Mouse (Mus musculus) left cerebral cortex, postnatal 25 days (tissue): ENCODE data around the gene Ksr1. TPM values are rescaled to one million over a fixed set of nuclear protein-coding genes. Genes with fewer than 3 reads are reported as not detected.
A peak's percentile ranks its signal among the peaks of the same experiment; 100 is the strongest.

Source experiments
- DNase-seq, 2 experiments: peaks; one replicate each; pipeline ENCODE4 v3.0.0; 2022; ENCODE audit warnings: low spot score in 2 of 2, mixed read lengths in 1 of 2
- intact Hi-C: fragments of 180-260 bp; cut with DNase I; formaldehyde crosslinking; loops from one replicate; pipeline ENCODE4 v1.15.1; 2025
- total RNA-seq, 2 experiments: library from RNA; stranded (reverse); gene quantifications; 2 replicates each; pipeline ENCODE4 v1.2.3; 2021

Ksr1 gene
- total RNA-seq, 2 experiments from 2014 or later, result 55.2 to 60.6 TPM

GRCm38 (mm10) chr11:79150301-79150700 lies 4.1 kb upstream of the Ksr1 start:
- no peak for DNase-seq
- intact Hi-C loops, result no loop called here

DNA sequence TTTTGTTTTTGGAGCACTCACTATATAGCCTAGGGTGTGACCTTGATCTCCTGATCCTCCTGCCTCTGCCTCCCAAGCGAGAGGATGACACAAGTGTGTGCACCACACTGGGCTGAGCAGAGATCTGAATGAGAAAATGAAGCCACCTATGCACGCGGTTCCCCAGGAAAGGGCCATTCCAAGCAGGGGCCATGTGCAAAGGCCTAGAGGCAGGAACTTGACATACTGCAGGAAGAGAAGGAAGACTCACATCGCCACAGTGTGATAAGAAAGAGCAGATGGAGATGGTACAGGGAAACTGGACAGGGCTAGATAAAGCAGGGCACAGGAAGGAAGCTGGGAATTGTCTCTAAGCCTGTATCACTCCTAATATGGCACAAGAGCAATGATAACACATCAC lies 3.1 kb upstream of the Ksr1 start:
- no peak for DNase-seq

DNA sequence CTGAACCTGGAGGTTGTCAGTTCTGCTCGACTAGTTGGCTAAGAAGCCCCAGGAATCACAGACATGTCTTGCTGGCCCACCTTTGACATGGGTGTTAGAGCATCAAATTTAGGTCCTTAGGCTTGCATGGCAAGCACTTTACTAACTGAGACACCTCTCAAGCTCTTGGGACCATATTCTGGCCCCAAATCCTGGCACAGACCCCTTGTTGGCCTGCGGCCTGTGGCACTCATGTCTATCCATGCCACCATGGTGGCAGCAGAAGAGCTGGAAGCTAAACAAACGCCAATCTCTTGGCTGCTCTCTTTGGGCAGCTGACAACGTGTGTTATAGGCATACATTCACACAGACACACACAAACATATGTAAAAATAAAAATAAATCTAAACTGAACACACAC lies 2.6 kb upstream of the Ksr1 start:
- intact Hi-C loops, result loop anchor here (5.0 kb wide), 1 partner anchor 51 kb away; no protein-coding TSS in a partner anchor
- no peak for DNase-seq

More for the DNA sequence above, 3.1 kb upstream of the Ksr1 start:
- intact Hi-C loops, result loop anchor here (5.0 kb wide), 1 partner anchor 52 kb away; no protein-coding TSS in a partner anchor

DNA sequence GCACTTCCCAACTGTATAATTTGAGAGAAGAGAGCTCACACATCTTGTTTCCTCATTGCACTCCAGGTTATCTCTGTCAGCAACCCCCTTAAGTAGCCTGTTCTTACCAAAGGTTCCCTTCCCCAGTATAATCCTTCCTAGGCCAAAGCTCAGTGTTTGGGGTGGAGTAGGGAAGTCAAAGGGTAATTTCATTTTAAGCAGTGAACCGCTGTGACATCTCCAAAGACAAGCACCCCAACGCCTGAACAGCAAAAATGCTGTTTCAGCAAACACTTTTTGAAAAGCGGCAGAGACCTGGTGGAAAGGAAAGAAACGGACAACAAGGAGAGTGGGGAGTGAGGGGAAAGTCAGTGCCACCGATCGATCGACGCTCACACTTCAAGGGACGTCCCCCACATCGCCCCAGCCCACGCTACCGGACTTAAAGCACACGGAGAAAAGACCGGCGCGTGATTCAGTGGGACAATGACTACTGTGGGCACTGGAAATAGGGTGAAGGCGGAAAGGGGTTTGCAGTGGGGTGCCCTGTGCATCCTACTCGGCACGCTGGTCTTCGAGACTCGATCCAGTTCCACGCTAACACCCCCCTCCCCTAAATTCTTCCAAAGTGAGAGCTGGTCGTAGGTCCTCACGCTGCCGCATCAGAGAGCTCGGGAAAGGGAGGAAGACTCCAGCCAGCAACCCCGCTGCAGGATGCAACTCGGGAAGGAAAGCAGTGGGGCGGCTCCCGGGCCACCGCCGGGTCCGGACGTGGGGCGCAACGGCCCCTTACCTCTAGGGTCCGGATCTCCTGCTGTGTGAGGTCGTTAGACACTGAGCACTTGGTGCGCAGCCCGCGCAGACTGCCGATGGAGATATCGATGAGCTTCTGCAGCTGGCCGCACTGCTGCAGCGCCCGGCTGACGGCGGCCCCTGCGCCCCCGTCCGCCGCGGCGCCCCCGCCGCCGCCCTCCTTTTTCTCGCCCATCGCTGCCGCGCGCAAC lies 633 bp downstream of the Ksr1 start:
- intact Hi-C loops, result loop anchor here (1.0 to 5.0 kb wide), 2 partner anchors 38 to 48 kb away; no protein-coding TSS in a partner anchor
- peak in 1 of 2 experiments; percentile 29 for DNase-seq

- intact Hi-C loops, result loop anchor here (1.0 to 5.0 kb wide), 2 partner anchors 39 to 47 kb away; no protein-coding TSS in a partner anchor
- no peak for DNase-seq
Observed at GRCm38 (mm10) chr11:79144741-79145140, 1.5 kb downstream of the Ksr1 start.

DNA sequence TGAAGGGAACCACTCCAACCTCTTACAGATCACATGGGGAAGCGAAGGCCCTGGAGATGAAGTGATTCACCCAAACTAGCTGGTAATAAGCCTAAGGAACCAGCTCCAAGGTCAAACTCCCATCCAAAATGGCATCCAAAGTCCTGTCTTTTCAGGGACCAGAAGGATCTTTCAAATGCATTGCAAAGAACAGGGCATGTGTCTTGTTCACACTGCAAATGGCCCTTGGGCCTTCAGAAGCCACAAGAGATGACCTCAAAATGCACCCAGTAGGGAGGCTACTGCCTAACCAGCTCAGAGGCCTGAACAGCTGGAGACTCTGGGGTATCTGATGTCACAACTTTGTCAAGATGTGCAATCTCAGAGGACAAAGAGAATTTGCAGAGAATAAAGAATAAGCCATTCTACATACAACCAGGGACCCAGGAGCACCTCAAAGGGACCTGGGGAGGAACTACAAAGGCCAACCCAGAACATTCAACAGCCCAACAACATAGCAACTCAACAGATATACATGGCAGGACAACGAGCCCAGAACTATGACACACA lies 2.1 kb downstream of the Ksr1 start:
- no peak for DNase-seq
- intact Hi-C loops, result no loop called here

DNA sequence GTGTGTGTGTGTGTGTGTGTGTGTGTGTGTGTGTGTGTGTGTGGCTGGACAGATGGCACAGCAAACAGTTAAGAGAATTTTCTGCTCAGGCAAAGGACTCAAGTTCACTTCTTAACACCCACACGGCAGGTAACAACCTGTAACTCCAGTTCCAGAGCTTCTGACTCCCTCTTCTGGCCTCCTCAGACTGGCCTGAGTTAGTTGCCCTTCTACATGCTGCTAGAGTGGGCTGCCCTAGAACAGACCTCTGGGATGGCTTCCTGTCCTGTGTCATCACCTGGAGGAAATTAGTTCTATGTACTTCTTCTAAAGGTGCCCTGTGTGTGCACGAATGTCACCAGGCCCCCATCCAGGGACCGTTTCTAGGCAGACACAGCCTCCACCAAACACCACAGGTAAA lies 2.9 kb downstream of the Ksr1 start:
- no peak for DNase-seq
- intact Hi-C loops, result no loop called here

DNA sequence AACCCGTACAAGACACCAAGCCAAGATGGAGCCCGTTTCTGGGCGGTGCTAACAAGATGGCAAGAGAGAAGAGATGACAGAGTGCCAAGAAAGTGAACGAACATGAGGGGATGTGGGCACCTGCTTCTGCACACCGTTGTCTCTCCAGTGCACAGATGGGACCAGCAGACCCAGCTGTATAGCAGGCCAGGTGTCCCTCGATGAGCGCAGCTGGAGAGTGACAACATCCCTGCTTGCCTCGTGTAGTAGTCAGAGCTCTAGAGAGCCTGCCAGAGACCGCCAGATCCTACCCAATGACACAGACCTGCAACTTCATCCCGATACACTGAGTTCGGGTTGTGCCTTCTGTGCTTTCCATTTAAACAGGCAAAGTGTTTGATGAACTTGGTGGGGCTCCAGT lies 3.8 kb downstream of the Ksr1 start:
- DNase-seq, result no peak
- intact Hi-C loops, result no loop called here

- intact Hi-C loops, result no loop called here
- no peak for DNase-seq
Observed at GRCm38 (mm10) chr11:79141235-79142109, 4.7 kb downstream of the Ksr1 start.

DNA sequence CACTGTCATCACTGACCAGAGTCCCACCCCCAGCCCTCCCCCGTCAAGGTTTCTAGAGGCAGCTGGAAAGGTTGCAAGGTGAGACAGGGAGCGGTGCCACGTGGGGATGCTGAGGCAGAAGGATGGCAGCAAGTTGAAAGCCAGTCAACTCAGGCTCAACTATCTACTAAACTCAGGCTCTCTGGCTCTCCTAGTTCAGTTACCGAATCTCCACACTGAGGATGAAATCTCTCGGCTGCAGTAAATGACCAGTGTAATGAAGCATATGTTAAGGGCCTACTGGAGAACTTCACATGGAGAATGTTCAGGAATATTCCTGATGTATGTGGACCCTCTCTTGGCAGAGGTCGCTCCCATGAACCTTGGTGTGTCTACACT lies 5.7 kb downstream of the Ksr1 start:
- intact Hi-C loops, result no loop called here
- no peak for DNase-seq

DNA sequence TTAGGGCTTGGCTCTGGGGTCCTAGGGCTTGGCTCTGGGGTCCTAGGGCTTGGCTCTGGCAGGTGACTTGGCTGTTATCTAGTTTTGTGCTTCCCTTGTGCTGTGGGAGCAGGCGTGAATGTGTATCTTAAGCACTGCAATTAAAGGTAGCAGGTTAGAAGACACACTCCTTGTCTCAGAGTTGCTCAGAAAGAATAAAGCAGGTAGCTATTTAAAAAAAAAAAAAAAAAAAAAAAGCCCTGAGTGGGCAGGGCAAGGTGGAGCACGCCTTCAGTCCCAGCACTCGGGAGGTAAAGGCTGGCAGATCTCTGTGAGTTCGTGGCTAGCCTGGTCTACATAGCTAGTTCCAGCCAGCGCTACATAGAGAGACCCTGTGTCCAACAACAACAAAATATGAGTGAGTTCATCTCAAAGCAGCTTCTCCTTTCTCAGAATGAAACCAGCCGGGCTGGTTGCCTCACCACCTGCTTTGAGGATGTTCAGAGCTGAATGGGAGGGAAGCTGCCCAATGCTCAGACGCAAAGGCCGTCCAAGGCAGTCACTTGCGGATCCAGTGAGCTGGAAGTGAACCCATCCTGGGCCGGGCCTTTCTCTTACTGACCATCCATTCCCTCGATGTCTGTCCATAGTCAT lies 6.2 kb downstream of the Ksr1 start:
- intact Hi-C loops, result no loop called here
- no peak for DNase-seq

DNA sequence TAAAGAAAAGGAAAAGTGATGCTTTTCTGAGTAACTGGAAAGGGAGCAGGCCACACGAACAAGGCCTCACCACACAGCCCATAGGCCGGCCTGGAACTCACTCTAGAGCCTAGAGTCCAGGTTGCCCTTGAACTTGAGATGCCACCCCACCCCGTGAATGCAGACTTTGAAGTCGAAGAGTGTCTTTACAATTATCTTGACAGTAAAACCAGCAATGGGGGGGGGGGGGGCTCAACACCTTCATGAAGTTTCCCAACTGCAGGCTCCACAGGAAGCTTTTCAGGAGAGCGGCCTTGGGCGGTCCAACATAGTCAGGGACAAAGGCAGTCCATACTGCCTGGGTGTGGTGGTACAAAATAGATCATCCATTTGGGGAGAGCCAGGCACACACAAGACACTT lies 7.6 kb downstream of the Ksr1 start:
- intact Hi-C loops, result no loop called here
- no peak for DNase-seq

GRCm38 (mm10) chr11:79137245-79137644 lies 9.0 kb downstream of the Ksr1 start:
- intact Hi-C loops, result no loop called here
- peak in 1 of 2 experiments; percentile 57 for DNase-seq

DNA sequence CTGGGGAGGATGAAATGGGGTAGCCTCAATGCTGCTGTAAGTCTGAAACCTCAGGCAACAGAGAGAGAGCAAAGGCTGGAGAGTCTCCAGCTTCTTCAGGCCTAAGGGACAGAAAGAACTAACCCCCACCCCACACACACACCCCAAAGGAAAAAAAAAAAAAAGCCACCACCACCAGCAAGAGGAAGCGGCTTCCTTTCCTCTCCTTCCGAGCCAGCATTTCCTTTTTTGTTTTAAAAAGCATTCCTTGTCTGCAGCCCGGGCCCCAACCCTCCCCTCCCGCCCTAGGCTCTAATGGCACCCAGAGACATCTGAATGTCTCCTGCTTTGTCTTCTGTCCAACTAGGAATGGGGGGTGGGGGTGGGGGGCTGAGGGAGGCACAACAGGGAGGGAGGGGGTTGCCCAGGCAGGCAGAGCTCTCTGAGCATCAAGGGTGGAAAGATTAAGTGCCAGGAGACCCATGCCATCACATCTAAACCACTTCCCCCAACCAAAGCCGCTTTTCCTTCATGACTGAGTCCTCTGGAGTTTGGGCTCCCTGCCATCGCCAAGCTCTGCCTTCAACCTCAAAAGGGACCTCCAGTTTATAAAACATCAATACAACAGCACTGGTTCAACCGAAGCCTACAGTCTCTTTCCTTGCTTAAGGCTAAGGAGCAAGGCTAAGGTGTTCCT lies 10.4 kb downstream of the Ksr1 start:
- intact Hi-C loops, result no loop called here
- DNase-seq, result no peak

DNA sequence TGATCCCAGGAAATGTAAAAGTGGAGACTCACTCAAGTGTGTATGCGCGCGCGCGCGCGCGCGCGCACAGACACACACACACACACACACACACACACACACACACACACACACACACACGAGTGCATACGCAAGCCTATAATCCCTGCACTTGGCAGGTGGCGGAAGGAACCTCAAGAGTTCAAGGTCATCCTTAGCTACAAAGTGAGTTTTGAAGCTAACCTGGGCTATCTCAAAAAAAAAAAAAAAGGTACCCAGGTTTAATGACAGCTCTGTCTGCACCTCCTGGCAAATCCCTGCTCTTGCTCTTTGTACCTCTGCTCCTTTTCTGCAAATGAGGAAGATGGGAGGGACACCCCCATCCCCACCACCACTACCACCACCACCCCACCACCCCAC lies 11.1 kb downstream of the Ksr1 start:
- intact Hi-C loops, result no loop called here

GRCm38 (mm10) chr11:79134416-79135104 lies 11.6 kb downstream of the Ksr1 start:
- intact Hi-C loops, result no loop called here
- no peak for DNase-seq

More for the DNA sequence above, 11.1 kb downstream of the Ksr1 start:
- DNase-seq, result no peak

DNA sequence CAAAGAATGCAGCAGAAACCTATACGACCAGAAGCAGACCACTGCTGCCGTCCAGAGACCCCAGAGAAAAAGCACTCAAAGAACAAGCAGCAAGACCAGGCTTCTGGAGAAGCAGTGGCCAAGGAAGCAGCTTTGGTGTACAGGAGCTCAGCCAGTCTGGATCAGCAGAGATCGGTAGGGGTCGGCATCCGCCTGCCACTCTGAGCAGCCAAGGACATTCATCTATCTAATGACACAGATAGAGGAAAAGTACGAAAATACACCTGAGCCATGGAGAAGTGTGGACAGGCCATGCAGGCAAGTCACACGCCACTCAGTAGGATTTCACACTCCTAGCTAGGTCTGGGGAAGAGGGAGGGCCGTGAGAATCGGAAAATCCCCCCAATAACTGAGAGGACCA lies 12.2 kb downstream of the Ksr1 start:
- intact Hi-C loops, result no loop called here
- no peak for DNase-seq

DNA sequence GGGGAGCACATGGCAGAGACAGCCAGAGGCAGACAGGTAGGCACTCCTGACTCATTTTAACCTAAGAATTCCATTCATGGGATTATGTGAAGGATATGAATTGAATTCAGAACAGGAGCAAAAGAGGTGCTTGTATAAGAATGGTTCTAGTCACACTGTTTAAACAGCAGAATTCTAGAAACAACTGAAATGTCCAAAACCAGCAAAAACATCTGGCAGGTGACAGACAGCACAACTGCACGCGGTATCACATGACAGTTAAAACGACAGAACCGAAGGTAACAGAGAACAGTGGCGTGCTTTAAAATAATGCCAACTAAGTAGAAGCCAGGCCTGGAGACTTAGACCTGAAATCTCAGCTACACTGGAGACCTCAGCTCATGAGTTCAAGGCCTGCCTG lies 13.2 kb downstream of the Ksr1 start:
- DNase-seq, result no peak
- intact Hi-C loops, result no loop called here
